Mouse (Mus musculus): ENCODE measurements at regions not wholly inside any gene's neighbourhood (a gene's known extent, or its start where the extent isn't known, plus 50 kb on each side); places are given as distances from the start of the nearest gene placed in this dataset.
"Not testable (repeated sequence)": the region's sequence is repeated elsewhere in the genome, so short reads cannot be mapped to it uniquely, and the experiment has no call there.

DNA sequence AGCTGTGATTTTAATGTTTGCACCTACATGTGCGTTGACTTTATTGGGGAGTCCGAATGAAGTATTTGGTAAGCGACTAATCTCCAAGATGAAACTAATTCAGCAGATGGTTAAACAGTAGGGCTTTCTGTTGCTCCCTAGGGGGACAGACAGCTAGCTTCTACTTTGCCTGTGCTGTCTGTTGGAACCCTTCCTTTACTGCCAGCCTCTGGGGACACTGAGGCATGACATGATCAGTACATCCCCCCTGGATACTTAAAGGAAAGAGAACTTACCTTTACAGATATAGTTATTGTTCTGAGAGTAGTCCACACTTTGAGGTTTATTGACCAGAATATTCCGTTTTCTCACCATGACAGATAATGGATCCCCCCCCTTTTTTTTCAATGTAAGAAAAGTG lies 289.8 kb upstream of the Ift57 start:
- DNase-seq (ENCODE audit: low read depth, low spot score): no peak

DNA sequence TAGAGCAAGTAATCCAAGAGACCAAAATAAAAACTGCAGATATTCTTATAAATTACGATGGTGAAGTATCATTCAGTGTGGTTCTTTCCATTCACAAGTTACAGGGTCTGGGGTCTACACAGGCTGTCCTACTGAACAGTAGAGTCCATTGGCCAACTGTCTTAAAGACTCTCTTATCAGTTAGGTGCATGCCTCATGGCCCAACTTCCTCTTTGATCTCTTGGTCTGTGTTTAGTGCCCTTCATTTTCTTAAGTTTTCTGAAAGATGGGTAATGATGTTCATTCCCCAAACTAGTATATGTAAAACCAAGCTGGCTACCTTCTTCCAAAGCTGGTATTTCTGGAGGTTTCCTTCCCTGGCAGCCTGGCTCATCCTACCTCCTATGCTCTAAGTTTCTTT lies 268.7 kb upstream of the Ift57 start:
- DNase-seq (ENCODE audit: low read depth, low spot score): no peak

DNA sequence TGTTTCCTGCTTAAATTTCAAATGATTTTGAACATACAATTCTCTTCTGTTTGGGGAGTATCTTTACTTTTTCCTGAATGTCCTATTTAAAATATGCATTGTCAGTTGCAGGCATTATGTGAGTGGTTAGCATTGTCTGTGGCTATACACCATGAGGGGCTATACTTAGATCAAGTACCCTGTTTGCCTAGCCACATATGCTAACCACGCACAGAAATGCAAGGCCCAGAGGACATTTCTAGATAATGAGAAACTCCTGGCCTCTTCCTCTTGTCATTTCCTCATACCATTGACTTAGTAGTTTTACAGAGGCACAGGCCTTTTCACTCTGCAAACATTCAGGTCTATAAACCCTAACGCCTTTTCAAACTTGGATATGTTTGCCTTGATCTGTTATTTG lies 267.1 kb upstream of the Ift57 start:
- no peak for DNase-seq (ENCODE audit: low read depth, low spot score)

DNA sequence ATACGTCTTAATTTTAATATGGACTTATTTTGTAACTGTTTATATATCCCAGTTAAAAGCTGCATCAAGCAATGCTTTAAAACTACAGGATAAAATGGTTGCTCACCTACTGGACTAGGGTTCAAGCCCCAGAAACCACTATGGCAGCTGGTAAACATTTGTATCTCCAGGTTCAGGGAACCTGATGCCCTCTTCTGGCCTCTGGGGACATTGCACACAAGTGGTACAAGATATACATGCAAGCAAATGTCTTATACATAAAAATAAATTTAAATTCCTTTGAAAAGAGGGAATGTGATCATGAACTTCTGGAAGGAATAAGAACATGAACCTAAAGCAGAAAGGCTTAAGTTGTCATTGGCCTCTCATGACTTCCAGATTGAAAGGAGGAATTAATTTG lies 257.8 kb upstream of the Ift57 start:
- peak; percentile 23 for DNase-seq (ENCODE audit: low read depth, low spot score)

DNA sequence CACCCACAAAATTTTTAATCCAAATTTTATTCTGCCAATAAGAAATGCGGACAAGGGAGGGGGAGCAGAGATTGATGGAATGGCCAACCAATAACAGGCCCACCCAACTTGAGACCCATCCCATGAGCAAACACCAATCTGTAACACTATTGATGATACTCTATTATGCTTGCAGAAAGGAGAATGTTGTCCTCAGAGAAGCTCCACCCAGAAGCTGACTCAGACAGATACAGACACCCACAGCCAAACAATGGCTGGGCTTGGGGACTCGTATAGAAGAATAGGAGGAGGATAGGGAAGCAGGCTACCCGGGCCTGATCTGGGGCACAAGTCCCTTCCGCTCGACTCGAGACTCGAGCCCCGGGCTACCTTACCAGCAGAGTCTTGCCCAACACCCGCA lies 251.7 kb upstream of the Ift57 start:
- DNase-seq (ENCODE audit: low read depth, low spot score): not testable (repeated sequence)

DNA sequence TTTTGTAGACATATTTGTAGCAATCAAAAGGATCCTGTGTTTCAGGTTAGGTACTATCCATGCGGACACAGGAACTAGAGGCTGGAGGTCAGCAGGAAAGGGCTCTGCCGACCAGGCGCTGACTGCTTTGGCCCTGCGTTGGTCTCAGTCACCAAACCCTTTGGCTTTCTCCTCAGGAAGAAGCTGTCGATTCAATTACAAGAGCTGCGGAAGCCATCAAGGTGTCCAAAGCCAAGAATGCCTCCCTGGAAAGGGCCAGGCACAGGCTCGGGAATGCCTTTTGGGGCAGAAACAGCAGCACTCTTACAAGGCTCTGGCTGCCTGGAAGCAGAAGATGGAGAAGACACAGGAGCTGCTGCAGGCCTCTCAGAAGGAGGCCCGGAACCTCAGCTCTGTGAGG lies 205.2 kb upstream of the Ift57 start:
- no peak for DNase-seq (ENCODE audit: low read depth, low spot score)

DNA sequence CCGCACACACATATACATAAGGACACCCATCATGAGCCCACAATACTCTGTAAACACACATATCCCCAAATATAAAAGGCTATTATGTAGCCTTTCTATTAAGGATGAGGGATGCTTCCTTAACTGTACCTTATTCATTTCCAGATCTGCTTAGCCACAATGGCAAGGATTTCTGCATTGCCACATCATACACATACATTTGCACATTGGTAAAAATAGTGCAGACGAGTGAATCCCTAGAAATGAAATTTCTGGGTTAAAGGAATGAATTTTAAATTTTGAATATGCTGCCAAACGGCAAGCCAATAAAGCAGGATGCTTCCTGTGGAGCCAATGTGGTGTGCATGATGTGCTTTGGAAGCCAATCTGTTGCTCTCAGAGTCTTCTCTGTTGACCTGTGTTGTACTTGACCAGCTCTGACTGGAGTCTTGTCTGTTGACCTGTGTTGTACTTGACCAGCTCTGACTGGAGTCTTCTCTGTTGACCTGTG lies 201.5 kb upstream of the Ift57 start:
- DNase-seq (ENCODE audit: low read depth, low spot score): no peak

DNA sequence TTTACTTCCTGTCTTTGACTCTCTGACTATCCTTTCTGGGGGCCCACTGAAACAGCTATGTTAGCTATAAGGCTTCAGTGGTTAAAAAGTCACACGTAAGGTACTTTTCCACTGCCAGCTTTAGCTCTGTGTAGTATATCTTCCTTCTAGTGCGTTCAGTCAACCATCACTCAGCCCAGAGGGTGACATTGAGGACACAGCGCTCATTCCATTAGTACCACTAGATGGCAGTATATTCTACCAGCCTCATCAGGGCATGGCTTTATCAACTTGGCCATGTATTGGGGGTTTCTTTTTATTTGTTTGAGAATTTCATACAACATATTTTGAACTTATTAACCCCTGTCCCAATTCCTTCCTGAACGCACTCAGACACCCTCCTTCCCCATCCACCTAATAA lies 198.2 kb upstream of the Ift57 start:
- DNase-seq (ENCODE audit: low read depth, low spot score): peak; percentile 41

DNA sequence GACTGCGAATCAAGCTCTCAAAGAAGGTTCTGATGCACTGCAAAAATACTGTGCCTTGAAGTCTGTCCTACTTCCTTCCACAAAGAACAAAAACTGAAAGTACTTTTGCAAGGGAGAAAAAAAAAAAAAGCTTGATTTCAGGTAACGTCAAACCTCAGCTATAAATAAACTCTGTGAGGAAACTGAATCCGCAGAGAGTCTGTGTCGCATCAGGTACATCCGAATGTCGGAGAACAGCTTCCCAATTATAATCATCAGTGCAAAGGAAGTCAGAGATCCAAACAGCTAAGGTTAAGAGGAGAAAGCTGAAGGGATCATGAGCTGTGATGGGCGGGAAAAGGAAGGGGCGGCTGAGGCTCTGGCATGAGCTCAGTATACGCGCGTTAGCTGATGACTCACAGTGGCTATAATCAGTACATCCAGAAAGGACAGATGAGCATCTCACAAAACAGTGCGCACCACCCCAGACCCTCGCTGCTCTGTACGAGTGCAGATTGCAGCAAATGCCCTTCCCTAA lies 195.1 kb upstream of the Ift57 start:
- DNase-seq (ENCODE audit: low read depth, low spot score): no peak

DNA sequence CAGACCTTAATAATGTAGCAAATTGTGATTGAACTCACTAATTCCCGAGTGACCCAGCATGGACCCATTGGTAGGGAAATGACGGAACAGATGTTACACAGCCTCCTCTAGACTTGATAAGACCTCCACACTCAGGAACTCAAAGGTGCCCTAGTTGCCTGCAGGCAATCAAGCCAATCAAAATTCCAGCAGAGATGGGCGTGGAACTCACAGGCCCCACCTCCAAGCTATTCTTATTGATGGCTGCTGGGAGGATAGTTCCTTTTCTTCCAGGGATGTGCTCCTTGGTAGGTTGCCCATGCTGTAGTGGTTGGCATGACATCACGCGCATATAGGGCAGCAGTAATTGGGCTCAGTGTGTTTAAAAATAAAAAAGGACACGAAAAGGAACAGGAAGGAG lies 194.4 kb upstream of the Ift57 start:
- DNase-seq (ENCODE audit: low read depth, low spot score): no peak

DNA sequence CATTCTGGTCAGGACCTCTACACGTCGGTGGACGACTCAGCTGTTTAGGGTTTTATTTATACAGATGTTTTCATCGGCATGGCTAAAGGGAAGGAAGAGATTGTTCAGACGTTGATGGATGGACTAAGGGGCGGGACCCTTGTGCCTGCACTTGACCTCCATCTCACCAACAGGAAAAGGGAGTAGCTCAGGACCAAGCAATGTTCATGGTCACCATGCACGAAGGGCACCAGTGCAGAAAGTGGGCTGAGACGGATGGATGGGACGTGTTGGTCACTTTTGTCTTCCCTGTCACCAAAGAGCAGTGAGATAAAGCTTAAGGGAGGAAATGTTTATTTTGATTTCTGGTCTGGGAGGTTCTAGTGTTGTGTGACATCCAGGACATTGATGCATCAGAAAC lies 193.8 kb upstream of the Ift57 start:
- DNase-seq (ENCODE audit: low read depth, low spot score): no peak

DNA sequence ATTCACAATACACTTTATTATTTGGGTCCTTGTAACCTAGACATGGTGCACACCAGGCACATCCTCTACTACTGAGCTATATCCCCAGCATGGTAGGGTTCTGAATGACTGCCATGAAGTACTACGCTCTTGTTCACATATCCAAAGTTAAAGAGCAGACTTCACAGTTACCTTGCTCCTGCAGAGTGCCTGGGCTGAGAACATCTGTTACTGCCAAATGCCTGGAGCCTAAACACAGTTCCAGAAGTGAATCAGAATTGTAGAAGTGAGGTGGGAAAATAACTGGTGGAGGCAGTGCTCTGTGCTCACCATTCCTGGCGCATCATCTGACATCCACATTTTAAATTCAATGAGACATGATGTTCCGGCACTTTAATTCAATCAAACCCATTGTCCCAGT lies 180.2 kb upstream of the Ift57 start:
- DNase-seq (ENCODE audit: low read depth, low spot score): no peak

DNA sequence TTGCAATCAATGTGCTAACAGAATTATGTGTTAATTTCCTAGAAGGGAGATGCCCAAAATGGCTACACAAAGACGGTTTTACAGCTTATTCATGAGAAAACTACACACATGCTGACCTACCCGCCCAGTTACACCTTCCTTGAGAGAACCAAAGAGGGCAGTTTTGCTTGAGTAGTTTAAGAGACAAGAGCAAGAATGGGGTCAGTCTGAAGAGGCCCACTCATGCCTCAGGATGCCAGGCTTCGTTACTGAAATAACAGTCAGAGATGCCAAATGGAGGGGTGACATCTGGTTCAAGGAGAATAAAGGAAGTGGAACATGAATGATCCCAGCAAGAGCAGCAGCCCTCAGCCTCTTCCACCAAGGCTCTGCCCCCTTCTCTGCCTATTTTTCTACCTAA lies 178.6 kb upstream of the Ift57 start:
- no peak for DNase-seq (ENCODE audit: low read depth, low spot score)

DNA sequence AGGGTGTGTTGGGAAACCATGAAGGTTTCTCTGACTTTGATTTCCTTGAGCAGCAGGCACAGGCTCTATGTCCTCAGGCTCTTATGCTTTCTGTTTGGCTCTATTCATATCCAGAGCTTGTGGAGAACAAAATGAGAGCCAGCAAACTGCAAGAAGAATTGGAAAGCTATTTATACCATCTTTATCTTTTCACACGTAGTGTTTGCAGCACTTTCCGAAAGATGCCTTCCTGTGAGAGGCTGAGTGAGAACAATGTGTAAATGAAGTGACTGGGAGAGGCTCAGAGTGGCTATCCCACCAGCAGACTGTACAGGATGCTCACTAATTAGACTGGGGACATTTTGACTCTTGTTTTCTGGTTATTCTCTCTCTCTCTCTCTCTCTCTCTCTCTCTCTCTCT lies 177.3 kb upstream of the Ift57 start:
- DNase-seq (ENCODE audit: low read depth, low spot score): no peak

DNA sequence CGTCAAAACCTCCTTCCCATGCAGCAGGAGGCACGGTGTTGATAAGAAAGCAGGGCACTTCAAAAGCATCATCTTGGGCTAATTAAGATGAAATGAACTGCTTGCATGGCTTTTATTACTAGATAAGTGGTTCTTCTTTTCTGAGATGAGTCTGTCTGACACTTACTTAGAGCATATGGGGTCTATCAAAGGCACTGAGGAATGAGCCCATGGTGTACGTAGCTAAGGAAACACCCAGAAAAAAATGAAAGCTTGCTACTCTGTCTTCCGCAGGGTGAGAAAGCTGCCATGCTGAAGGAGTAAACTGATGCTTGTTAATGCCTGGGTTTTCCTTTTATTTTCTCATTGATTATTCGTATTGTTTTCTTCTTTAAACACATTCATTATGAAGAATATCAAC lies 176.5 kb upstream of the Ift57 start:
- DNase-seq (ENCODE audit: low read depth, low spot score): no peak

DNA sequence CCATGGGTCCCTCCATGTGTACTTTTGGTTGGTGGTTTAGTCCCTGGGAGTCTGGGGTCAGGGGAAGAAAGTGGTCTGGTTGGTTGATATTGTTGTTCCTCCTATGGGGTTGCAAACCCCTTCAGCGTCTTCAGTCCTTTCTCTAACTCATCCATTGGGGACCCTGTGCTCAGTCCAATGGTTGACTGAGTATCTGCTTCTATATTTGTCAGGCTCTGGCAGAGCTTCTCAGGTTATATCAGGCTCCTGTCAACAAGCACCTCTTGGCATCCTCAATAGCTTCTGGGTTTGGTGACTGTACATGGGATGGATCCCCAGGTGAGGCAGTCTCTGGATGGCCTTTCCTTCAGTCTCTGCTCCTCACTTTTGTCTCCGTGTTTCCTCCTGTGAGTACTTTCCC lies 170.4 kb upstream of the Ift57 start:
- not testable (repeated sequence) for DNase-seq (ENCODE audit: low read depth, low spot score)

DNA sequence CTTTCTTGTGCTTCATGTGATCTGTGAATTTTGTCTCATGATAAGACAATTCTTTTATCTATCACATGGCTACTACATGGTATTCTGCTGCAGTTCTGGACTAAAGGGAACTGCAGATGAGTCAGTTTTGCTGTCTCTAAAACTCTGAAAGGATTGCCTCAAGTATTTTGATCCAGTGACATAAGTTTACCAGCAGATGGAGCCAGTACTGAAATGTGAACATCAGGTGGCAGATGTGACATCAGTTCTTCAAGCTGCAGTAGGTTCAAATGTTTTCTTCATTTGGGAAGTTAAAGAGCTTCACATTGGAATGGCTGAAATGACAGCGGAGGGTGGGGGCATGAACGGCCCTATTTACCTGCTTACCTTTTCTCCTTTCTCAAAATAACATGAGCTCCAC lies 170.0 kb upstream of the Ift57 start:
- no peak for DNase-seq (ENCODE audit: low read depth, low spot score)

DNA sequence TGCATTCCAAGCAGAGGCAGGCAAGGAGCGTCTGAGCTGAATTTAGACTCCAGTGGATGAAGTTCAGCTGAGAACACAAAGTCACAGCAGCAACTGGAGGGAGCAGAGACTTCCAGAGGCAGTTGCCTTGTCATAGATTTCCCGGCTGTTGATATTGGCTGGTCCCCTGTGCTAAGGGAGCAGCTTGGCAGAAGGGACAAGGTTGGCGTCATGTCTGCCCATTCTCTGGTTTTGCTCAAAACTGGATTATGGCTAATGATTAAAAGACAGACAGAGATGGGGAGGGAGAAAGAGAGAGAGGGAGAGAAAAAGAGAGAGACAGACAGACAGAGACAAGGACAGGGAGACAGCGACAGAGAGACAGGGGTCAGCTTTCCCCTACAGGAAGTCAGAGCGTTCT lies 169.0 kb upstream of the Ift57 start:
- no peak for DNase-seq (ENCODE audit: low read depth, low spot score)

DNA sequence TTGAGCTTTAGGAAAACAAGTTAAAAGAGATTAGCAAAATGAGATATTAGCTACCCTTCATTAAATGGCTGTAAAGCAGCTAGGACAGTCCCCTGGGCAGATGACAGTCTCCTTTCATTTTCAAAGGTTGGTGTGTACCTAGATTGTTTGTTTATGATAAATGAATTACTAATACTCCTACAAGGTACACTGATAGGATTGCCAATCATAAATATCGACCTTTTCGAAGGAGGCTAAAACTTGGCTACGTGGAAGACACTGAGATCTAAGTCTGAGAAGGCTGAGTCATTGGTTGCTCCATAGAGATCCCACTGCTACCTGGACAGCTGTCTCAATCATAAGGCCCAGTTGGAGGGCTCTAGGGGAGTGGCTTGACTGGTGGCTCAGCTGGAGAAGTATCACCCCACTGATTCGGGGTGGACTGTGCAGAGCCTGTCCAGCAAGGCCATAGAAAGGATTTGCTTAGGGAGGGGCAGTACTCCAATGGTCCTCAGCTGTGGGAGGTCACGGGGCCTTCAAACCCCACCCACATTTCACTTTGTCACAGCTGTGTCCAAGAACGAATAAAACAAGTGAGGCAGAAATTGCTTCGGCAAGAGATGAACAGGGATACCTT lies 166.9 kb upstream of the Ift57 start:
- no peak for DNase-seq (ENCODE audit: low read depth, low spot score)

DNA sequence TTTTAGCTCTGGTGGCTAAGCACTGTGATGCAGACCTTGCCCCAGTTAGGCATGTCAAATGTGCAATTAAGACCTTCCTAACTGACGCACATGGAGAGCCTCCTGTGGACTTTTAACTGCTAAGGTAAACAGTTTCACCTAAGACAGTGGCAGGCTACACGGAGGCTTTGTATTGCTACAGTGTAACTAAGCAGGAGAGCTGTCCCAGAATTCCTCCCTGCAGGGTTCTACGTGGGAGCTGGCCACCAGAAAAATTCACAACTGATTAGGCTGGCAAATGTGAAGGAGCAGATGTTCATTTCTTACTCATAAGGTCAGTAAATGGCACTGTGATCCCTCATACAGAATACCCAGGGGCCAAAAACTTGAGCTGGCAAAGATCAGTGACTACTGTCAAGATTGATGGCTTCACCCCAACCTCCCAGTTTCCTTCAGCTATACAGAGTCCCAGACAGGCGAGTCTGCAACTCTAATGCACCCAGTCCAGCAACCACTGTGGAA lies 165.5 kb upstream of the Ift57 start:
- DNase-seq (ENCODE audit: low read depth, low spot score): peak; percentile 13

DNA sequence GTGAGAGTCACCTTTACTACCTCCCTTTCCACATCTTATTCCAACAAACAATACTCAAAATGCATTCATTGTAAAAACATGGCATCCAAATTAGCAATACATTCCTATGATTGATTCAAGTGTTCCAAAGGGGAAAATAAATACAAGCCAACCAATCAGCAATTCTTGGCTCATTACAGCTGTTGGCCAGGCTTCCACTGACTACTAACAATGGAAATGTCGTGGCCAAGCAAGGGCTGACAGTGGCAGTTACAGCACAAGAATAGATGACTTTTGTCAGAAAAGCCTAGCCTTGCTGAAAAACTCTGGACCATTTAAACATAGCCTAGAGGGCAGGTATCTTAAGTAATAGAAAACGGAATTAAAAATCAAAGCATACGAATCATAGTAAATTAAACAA lies 148.8 kb upstream of the Ift57 start:
- no peak for DNase-seq (ENCODE audit: low read depth, low spot score)

DNA sequence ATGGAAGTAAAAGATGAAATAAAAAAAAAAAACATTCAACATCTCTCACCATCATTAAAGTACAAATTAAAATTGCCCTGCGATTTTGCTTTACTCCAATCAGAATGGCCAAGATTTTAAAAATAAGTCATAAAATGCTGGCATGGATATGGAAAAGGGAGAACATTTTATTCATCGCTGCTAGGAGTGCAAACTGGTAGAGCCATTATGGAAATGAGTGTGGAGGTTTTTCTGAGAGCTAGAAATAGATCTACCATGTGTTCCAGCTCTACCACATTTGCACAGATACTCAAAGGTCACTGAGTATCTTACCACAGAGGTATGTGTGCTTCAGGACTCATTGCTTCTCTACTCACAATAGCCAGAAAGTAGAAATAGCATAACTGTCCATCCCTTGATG lies 129.0 kb upstream of the Ift57 start:
- DNase-seq (ENCODE audit: low read depth, low spot score): no peak

DNA sequence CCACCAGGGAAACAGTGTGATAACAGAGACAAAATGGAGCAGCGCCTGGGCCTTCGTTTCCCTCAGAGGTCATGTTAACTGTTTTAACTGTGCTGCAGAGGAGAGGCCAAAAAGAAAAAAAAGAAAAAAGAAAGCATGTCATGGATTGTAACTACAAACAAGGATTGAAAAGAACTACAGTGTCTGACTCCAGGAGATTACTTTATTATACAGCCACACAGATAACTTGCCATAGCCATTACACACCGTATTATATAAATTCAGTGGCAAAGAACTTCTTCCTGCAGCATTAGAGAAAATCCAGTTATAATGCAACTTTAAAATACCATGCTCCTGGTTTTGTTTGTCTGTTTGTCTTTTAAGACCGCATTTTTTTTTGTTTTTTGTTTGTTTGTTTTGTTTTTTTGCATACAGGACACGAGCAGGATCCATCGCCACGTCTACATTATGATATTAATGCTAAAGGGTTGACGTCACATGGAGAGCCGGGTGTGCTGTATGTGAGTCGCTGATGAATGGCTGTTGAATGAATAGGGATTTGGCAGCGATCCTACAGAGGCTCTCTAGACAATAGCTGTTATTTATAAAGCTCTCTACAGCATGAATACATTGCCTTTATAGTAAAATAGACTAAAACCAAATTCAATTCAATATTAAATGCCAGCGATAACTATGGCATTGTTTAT lies 126.4 kb upstream of the Ift57 start:
- DNase-seq (ENCODE audit: low read depth, low spot score): no peak
